Mouse (Mus musculus) adipocyte (in vitro differentiated cells): Measurements from ENCODE around the gene Rab11fip3.

Experiments
- DNase-seq: peaks from one replicate; pipeline ENCODE4 v3.0.0-alpha.2; 2016; ENCODE audit warnings: low spot score

Gene Rab11fip3

DNA sequence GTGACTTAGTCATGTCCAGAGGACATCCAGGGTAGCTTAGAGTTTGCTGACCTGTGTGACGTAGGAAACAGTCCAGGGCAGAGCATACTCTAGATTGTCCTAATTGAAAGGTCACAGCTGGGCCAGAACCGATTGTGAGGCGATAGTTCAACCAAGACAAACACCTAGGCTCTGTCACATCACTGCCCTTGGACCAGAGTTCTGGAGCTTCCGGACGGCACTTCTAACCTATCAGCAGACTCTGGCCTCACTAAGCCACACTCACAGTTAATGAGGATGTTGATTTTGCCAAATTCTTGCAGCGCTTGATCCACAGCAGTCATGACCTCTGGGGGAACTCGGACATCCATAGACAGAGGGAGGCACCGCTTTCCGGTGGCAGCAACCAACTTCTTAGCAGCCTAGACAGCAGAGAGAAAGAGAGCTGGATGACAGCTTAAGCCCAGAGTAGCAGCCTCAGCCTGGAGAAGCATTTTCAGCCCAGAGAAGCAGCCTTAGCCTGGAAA is 17.8 kb upstream of the Rab11fip3 start:
- no peak for DNase-seq

DNA sequence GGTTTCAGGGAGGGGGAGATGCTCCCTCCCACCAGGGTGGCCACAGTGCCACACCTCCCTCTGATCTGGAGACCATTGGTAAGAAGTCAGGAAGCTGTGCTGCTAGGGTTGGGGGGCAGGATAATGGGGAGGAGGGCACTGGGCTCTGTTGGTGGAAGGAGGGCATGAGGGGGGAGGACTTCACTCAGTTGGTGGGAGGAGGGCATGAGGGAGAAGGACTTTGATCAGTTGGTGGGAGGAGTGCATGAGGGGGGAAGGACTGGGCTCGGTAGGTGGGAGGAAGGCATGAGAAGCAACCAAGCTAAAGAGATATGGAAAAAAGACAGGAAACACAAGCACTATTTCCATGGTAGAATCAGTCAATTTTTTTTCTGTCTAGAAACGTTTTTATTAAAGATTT is 11.5 kb upstream of the Rab11fip3 start:
- no peak for DNase-seq

DNA sequence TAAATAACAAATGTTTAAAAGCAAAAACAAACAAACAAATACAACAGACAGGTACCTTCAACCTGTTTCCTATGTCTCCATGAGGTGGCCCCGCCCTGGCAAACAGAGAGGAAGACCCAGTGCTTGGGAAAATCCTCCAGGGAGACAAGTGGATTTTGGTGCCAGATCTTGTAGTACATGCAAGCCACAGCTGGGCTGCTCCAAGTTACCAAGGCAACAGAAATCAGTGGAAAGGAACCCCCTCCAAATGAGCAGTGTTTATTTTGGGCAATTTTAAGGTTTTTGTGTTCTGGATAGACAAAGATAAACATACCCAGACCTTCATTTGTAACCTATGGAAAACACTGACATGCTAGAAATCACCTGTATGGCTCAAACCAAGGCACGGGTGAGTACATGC is 9.5 kb upstream of the Rab11fip3 start:
- no peak for DNase-seq

DNA sequence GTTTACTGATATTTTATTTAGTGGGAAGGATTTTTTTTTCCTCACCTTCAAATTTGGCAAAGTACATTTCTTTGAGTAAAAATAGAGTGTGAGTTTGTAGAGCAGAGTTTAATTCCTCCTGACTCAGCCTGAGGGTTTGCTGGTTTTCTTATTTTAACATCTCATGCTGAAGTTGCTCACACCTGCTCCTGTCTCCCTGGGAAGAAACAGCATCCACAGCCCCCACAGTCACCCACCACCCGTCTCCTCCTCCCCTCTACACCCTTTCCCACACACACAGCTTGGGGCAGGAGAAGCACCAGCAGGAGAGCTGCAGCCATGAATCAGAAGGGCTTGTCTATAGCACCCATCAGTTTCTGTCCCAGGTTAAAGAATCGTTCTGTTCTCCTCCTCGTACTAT is 5.9 kb upstream of the Rab11fip3 start:
- no peak for DNase-seq

DNA sequence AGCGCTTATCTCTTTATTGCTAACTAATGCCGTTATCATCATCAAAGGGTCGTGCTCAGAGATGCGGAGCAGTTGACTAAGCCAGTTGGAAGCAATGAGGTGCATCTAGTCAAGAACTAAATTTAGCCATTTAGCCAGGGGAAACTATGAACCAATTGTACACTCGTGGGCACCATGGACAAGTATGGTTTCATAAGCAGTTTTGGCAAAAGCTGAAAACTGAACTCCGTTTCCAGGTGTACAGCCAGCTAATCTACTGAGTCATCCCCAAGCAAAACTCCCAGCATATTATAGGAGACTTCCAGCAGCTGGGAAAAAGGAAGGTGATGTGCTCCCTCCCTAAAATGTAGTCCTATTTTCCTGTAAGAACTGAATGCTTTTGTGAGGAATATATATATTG is 781 bp upstream of the Rab11fip3 start:
- no peak for DNase-seq

DNA sequence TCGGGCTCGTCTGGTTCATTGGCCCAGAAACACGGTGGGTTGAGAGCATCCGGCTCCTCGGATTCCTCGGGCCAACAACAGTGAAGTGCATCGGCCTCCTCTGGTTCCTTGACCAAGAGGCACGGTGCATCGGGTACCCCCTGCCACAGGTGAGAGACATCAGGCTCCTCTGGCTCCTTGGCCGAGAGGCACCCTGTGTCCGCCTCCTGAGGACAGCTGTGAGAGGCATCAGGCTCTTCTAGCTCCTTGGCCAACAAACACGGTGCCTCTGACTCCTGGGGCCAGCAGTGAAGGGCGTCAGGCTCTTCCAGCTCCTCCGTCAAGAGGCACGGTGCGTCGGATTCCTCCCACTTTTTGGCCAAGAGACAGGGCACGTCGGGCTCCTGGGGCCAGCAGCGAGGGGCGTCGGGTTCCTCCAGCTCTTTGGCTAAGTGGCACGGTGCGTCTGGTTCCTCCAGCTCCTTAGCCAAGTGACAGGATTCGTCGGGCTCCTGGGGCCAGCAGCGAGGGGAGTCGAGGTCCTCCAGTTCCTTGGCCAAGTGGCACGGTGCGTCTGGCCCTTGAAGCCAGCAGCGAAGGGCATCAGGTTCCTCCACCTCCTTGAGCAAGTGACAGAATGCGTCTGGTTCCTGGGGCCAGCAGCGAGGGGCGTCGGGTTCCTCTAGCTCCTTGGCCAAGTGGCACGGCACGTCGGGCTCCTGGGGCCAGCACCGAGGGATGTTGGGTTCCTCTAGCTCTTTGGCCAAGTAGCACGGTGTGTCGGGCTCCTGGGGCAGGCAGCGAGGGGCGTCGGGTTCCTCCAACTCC is 1.1 kb downstream of the Rab11fip3 start:
- no peak for DNase-seq

DNA sequence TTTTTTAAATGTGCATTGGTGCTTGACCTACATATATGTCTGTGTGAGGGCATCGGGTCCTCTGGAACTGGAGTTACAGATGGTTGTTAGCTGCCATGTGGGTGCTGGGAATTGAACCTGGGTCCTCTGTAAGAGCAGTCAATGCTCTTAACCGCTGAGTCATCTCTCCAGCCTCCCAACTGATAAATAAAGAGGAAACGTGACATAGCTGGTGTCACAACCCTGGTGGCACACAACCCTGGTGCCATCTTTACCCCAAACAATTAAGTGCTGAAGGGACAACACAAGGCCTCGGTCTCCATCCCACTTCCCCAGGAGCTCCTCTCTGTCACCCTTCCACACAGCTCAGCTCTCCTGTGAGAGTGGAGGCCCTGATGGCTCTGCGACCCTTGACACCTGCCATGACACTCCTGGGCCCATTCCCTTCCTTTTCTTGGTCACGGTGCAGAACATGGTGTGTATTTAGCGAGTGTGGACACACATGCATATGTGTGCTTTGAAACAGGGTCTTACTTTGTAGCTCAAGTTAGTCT is 2.8 kb downstream of the Rab11fip3 start:
- DNase-seq, result no peak

DNA sequence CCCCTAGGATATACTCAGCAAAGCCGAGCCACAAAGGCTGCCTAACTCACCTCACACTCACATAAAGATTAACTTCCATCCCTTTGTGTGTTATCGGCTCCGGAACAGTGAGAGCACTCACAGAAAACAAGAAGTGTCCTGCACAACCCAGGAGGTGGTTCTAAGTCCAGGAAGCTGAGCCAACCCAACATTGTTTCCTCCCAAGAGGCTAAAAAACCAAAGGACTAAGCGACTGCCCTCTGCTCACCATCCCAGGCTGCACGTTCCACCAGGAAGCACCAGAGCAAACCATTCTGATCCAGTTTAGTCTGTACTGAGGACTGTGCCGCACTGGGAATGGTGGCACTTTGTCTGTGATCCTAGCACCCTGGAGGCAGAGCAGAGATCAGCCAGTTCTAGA is 4.4 kb downstream of the Rab11fip3 start:
- peak; percentile 44 for DNase-seq

DNA sequence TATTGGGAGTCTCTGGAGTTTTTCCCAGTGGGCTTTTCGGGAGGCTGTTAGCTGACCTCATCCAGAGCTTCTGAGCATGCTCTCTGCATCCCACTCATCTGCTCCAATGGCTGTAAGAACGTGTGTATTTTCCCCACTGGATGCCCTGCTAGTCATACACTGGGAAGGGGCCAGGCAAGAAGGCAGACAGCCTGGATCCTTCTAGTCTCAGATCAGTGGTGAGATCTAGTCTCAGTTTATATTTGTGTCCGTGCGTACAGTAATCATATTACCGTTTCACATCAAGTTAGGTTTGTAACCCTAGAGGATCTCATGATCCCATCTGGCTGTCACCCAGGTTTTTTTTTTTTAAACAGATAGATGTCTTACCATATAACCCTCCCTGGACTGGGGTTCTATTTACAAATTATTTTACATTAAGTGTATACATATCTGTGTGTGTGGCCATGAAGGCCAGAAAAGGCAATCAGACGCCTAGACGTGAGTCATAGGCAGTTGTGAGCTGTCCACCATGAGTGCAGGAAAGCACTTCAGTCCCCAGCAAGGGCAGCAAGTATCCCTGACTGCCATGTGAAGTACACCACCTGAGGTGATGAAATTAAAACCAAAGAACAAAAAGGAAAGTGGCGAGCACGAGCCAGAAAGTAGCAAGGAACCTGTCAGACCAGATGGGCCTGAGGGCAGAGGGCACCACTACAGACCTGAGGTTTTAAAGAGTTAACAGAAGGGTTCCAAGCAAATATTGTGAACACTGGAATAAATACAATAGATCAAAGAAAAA is 11.4 kb downstream of the Rab11fip3 start:
- no peak for DNase-seq

DNA sequence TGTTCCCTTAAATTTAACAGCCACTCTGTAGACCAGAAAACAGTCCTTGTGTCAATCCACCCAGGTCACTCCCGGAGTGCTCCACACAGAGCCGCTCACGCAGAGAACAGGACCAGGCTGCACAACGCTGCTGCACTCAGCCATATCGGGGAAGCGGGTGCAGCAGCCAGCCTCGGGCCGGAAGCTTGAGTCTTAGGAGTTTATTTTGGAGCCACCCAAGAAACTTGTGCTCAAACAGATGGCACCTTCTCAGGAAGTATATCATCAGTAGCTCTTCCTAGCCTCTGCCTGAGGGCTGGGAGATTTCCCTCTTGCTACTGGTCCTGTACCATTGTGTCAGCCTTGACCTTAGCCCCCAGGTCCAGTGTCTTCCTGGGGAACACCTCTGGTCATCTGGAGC is 12.1 kb downstream of the Rab11fip3 start:
- no peak for DNase-seq

DNA sequence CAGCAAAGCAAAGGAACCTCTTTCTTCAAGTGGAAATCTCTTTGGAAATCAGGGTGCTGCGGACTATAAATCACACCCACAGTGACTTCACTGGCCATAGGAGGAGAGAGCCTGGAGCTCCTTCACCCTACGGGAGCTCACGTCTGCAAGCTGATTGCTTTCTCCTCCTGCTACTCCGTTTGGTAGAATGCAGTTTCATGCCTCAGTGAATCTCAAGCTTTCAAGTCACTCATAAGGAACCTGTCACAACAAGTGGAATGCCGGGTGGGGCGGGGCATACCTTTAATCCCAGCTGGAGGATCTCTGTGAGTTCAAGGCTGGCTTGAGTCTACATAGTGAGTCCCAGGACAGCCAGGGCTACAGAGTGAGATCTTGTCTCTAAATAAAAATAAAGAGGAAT is 14.2 kb downstream of the Rab11fip3 start:
- DNase-seq, result no peak

DNA sequence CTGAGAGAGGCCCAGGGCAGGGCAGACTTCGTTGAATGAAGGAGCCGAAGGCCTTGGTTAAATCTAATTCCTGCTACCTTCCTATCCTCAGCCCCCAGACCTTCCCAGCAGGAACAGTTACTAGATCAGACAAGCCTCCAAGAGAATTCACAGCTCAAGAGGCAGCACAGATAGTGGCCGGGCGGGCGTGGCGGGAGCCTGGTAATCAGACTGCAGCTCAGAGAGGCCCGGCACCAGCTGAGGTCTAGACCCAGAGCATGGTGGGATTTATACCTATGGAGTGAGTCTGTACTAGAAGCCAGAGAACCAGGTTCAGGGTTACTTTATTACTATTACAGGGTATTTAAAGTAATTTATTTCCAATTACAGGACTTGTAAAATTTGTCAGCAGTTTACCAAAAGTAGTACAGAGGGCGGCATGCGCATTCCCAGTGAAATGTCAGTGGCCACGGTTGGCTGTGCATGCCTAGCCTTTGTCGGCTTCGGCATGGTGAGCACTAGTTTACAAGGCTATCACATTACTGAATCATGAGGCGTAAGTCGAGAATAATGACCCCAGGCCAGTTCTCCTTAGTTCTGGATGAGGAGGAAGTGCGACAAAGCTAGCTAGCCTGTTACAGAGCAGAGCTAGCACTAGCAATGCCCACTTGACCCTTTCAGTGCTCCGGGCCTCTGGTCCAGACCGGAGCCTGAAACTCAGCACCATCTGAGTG is 15.1 kb downstream of the Rab11fip3 start:
- DNase-seq, result no peak

DNA sequence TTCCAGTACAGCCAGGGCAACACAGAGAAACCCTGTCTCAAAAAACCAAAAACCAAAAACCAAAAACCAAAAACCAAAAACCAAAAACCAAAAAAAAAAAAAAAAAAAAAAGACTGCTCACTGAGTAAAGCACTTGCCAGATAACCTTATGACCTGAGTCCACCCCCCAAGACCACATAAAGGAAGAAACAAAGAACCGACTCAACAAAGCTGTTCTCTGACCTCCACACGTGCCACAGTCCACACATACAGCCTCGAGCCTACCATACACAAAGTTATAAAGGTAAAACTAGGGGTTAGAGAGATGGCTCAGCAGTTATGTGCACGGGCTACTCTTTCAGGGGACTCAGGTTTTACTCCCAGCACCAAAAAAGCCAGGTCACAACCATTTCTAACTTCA is 16.6 kb downstream of the Rab11fip3 start:
- DNase-seq, result no peak

DNA sequence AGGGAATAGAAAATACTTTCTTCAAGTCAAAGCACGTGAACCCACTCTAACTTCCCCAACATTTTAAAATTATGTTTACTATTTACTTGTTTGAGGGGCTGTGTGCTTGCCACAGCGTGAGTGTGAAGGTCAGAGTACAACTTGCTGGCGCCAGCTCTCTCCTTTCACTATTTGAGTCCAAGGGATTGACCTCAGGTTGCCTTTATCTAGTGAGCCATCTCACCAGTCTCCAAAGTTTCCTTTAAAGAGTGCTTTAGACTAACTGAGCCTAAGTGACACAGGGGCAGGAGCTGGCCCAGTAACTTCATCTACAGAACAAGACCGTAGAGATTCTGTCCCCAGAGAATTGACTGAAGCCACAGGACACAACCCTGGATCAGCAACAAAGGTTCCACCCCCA is 17.3 kb downstream of the Rab11fip3 start:
- DNase-seq, result no peak

DNA sequence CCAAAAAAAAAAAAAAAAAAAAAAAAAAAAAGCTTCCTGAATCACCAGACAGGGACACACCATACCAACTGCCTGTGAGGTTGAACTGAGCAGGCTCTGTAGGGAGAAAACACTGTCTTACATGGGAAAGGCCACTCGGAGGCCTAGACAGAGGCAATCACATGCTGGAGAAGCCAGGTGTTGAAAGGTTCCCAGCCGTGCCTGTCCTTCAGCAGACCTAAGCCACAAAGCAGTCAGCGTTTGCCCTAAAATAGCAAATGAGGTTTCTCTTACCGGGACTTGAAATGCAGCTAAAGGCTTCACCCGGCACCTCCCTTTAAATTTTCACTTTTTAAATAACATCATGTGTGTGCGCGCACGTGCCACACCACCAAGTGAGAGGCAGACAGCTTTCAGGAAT is 21.2 kb downstream of the Rab11fip3 start:
- no peak for DNase-seq

DNA sequence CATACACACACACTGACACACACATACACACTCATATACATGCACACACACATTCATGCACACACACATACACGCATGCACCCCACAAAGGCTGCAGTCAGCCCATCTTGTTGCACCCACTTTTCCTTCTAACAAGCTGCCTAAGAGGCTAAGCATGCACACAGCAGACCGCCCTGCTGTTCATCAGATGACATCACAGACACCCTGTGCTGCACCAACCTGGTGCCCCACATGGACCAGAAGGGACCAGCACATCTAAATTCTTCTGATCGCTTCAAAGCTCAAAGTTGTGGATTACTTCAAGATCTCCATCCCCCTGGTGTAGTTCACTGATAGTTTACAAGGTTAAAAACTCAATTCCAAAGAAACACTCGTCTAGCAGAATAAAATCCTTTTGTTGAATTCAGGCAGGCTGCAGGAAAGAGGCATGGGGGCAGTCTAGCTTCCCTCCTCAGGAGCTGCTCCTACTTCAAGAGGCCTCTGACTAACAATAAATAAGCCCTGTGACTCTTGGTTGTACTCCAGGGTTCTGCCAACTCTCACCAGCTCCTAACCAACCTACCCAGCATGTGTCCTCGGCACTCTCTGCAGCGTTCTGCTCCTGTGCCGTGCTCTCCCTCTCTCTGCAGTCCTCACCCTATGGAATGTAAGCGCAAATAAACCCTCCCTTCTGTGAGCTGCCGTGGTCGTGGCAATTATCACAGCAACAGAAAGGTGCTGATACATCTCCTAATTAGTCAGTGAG is 22.9 kb downstream of the Rab11fip3 start:
- no peak for DNase-seq

DNA sequence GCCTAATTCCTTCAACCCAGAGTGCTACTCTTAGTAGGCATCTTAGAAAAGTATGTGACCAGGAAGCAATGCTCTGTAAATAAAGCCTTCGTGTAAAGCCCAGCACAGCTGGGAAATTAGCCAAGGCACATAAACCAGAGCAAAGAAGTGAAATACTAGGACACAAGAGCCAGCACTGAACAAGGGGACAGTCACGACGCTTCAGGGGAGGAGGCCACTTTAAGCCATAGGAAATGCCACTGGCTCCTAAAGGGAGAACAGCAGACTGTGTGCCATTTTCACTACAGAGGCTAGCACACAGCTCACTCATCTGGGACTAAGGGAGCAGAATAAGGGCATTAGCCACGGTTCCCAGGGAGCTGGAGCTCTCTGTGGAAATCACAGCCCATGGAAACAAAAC is 24.1 kb downstream of the Rab11fip3 start:
- peak; percentile 53 for DNase-seq

DNA sequence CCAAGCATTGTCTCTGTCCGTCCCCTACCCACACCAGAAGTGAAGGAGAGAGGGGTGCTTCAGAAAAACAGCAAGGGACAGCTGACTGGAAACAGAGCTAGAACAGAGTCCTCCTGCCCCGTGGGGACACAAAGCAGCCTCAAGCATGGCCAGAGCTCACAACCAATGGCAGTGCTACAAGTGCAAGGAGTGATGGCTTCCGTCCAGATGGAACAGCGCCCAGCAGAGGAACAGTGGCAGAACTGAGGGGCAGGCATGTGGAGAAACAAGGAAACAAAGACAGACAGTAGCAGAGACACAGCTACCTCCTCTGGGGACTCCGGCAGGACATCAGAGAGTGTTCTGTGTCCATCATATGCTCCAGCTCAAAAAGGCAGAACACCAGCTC is 26.1 kb downstream of the Rab11fip3 start:
- DNase-seq, result peak; percentile 92

DNA sequence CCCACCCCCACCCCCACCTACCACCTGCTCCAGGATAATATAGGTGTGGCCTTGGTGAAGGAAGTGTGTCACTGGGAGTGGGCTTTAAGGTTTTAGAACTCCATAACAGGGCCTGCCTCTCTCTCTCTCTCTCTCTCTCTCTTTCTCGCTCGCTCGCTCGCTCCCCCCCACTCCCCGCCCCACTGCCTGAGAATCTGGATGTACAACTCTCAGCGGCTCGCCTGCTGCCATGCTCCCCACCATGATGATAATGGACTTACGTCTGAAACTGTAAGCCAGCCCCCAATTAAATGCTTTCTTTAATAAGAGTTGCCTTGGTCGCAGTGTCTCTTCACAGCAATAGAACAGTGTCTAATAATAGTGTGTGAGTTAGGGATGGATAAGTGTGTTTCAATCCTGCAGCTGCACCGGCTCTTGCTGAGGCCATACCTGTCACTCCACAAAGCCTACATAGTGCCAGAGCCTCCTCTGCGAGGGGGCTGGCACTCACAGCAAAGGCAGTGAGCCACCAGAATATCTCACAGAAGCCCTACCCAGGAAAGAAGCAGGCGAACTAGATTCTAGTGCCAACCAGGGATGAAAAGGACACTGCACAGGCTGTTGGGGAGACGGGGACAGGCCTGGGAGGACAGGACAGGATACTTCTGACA is 26.6 kb downstream of the Rab11fip3 start:
- DNase-seq, result no peak

DNA sequence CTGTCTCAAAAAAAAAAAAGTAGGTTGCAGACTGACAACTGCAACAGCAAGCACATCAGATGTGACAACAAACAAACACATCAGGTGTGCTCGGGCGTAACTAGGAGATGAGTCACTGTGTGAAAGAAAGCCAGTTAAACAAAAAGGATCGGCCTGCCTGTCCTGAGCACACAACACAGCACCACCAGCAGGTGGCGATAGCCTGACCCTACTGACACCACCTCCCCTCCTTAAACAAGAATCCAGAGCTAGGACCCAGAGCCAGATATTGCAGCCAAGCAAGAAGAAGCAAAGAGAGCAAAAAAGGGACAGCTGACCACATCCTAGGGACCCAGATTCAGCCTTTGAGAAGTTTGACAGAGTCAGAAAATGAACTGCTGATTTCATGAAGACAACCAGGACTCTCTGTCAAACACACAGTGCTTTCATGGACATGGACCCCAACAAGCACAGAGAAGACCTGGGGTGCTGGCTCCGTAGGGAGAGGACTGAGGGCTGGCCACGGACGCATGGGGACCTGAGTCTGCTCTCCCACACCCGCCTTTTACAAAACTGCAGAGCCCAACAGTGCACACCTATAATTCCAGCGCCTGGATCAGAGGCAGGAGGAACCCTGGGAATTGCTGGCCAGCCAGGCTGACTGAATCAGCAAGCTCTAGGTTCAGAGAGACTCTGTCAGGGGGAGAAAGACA is 28.1 kb downstream of the Rab11fip3 start:
- peak; percentile 73 for DNase-seq

DNA sequence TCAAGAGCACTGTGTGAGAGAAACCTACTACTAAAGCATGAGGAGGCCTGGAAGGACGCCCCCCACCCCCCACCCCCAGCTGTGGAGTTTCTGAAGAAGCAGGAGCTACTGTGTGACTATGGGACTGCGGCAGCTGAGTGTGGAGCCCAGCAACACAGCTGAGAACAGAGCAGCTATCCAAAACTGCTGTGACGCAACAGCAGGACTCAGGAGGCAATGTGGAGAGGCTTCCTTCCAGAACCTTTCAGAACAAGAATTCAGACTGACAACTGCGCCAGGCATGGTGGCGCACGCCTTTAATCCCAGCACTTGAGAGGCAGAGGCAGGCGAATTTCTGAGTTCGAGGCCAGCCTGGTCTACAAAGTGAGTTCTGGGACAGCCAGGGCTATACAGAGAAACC is 28.6 kb downstream of the Rab11fip3 start:
- DNase-seq, result peak; percentile 57
